8 mouse cellular contexts compared by ENCODE assay signal in the genomic region with DNA sequence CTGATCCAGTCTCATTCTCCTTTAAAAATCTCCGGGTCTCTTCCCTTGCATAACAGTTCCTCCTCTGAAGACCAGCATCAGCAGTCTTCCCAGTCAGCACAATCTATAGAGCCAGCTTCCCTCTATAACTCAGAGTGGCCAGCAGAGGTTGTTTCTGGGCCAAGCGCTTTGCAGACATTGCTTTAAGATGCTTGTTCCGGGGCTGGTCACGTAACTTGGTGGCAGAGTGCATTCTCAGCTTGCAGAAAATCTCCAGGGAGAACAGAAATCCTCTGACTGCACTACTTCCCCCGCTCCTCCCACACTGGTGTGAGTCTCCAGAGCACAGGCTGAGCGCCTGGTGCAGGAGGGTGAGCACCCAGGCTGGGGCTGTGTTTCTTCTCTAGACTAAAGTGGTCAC.
DNase-seq lines count a peak whose midpoint lies in the region; ATAC-seq lines count a peak whose summit lies in the region.

No protein-coding gene starts in this region.

- DNase-seq in cerebellum, adult 11-12 months, result peak; percentile 10
- DNase-seq in cerebellum, adult 11 months, result no peak
- DNase-seq in midbrain, embryonic 11.5 days (ENCODE audit: low spot score, missing footprints), result no peak
- peak; percentile 24 to 27 for DNase-seq in layer of hippocampus, postnatal 36 days
- peak; percentile 16 for DNase-seq in right cerebral cortex, postnatal 14 days
- no peak for DNase-seq in B cell, adult 2 months

- no peaks in the 10 kb centered on the region for H3K27me3 ChIP-seq in midbrain, embryonic 16.5 days (ENCODE audit: control insufficient read depth, insufficient read depth, low read depth, low read length)
- H3K27me3 ChIP-seq in midbrain, embryonic 11.5 days (ENCODE audit: control insufficient read depth, insufficient read depth, low read length), result no peaks in the 10 kb centered on the region
- no peaks in the 10 kb centered on the region for H3K27me3 ChIP-seq in heart, embryonic 13.5 days (replicated peaks)

- 52% methylated on average over 6 of the region's 6 CpGs for WGBS in midbrain, embryonic 16.5 days
- 60% methylated on average over 6 of the region's 6 CpGs for WGBS in midbrain, embryonic 11.5 days
- WGBS in heart, embryonic 13.5 days, result 29% methylated on average over 6 of the region's 6 CpGs

- no peak overlapping the region for H3K4me3 ChIP-seq in midbrain, embryonic 16.5 days (ENCODE audit: low read depth, low read length)
- H3K4me3 ChIP-seq in midbrain, embryonic 11.5 days (ENCODE audit: low read depth, low read length), result no peak overlapping the region
- H3K4me3 ChIP-seq in heart, embryonic 13.5 days, result no peak overlapping the region

- peak overlapping the region; percentile 10; the same call in 1 of the 2 replicates for H3K9ac ChIP-seq in midbrain, embryonic 16.5 days (ENCODE audit: low read depth, low read length)
- no peak overlapping the region for H3K9ac ChIP-seq in midbrain, embryonic 11.5 days (ENCODE audit: low read length)
- H3K9ac ChIP-seq in heart, embryonic 13.5 days, result peak overlapping the region; percentile 56

- H3K36me3 ChIP-seq in midbrain, embryonic 16.5 days (ENCODE audit: control insufficient read depth, insufficient read depth, low read length), result no peaks in the 10 kb centered on the region
- no peaks in the 10 kb centered on the region for H3K36me3 ChIP-seq in midbrain, embryonic 11.5 days (ENCODE audit: control insufficient read depth, insufficient read depth, low read length)
- H3K36me3 ChIP-seq in heart, embryonic 13.5 days, result no peaks in the 10 kb centered on the region

- no peak overlapping the region for H3K4me2 ChIP-seq in midbrain, embryonic 16.5 days (ENCODE audit: low read length)
- no peak overlapping the region for H3K4me2 ChIP-seq in midbrain, embryonic 11.5 days
- peak overlapping the region; percentile 25; the same call in 1 of the 2 replicates for H3K4me2 ChIP-seq in heart, embryonic 13.5 days

- H3K27ac ChIP-seq in midbrain, embryonic 16.5 days (ENCODE audit: low read length), result no peak overlapping the region
- H3K27ac ChIP-seq in midbrain, embryonic 11.5 days (ENCODE audit: low read depth, low read length), result no peak overlapping the region
- H3K27ac ChIP-seq in heart, embryonic 13.5 days (replicated peaks), result peak overlapping the region; percentile 87

- no peaks in the 10 kb centered on the region for H3K9me3 ChIP-seq in midbrain, embryonic 16.5 days (replicated peaks; ENCODE audit: control insufficient read depth, low read length, poor library complexity, severe bottlenecking)
- H3K9me3 ChIP-seq in midbrain, embryonic 11.5 days (ENCODE audit: control insufficient read depth, low read length), result no peaks in the 10 kb centered on the region
- H3K9me3 ChIP-seq in heart, embryonic 13.5 days, result no peaks in the 10 kb centered on the region

- ATAC-seq in midbrain, embryonic 16.5 days, result no peak
- ATAC-seq in midbrain, embryonic 11.5 days (ENCODE audit: low FRiP score), result no peak
- no peak for ATAC-seq in heart, embryonic 13.5 days (ENCODE audit: extremely low read depth, insufficient number of reproducible peaks, low FRiP score, low TSS enrichment)

- H3K4me1 ChIP-seq in midbrain, embryonic 16.5 days (ENCODE audit: control insufficient read depth, insufficient read depth, low read length), result peaks cover 7% of the 10 kb centered on the region; the same call in 1 of the 2 replicates
- no peaks in the 10 kb centered on the region for H3K4me1 ChIP-seq in midbrain, embryonic 11.5 days (ENCODE audit: control insufficient read depth, insufficient read depth, low read length)
- H3K4me1 ChIP-seq in heart, embryonic 13.5 days, result peaks cover 24% of the 10 kb centered on the region

Comparison
In these comparisons a context has a peak if more than half of its experiments do, and no peak if none do; other contexts are left out.
1. DNase-seq: peak in cerebellum, adult 11-12 months (single experiment), layer of hippocampus, postnatal 36 days (2 of 2) and right cerebral cortex, postnatal 14 days (single experiment); none in cerebellum, adult 11 months (single experiment), midbrain, embryonic 11.5 days (single experiment) and B cell, adult 2 months (0 of 2).